Mouse (Mus musculus) fat pad, adult 2 months (tissue): ENCODE results near the gene Hapln4.
"Not testable (repeated sequence)": the region's sequence is repeated elsewhere in the genome, so short reads cannot be mapped to it uniquely, and the experiment has no call there.

ENCODE experiments used
- DNase-seq: peaks from one replicate; pipeline ENCODE4 v3.0.0-alpha.2; 2011; ENCODE audit warnings: low read depth, low spot score; ENCODE audit errors: extremely low read depth

Gene Hapln4

DNA sequence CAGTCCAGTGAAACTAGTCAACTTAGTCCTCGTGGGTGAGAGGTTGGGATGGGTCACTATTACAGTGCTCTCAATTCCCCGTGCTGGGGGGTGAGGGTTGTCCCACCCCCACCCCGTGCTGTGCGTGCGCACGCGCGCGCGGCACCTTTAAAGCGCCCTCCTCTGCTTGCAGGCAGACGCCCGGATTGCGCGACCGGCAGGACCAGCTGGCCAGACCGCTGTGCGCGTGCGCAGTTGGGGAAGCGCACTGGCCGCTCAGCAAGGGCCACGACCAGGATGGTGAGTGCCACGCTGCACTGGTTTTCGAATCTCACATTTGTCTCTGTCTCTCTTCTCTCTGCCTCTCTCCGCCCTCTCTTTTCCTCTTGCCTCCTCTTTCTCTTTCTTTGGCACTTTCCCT is at the start of gene Hapln4:
Gene Hapln4, plus strand, starts transcription at position 173 of the 400 bp plus-strand sequence.
- DNase-seq: no peak

DNA sequence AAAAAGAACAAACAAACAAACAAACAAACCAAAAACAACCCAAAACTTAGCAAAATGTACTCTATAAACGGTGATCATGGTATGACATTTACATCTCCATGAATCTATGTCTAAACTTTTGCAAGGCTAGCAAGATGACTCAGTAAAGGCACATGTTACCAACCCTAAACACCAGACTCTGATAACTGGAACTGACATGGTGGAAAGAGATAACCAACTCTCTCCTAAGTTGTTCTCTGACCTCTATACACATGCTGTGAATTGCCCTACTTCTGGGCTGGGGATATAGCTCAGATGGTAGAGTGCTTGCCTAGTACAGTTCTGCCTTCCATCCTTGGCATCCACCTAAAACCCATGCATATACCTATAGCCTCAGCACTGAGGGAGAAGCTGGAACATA is 45.3 kb upstream of the Hapln4 start:
- DNase-seq: no peak

DNA sequence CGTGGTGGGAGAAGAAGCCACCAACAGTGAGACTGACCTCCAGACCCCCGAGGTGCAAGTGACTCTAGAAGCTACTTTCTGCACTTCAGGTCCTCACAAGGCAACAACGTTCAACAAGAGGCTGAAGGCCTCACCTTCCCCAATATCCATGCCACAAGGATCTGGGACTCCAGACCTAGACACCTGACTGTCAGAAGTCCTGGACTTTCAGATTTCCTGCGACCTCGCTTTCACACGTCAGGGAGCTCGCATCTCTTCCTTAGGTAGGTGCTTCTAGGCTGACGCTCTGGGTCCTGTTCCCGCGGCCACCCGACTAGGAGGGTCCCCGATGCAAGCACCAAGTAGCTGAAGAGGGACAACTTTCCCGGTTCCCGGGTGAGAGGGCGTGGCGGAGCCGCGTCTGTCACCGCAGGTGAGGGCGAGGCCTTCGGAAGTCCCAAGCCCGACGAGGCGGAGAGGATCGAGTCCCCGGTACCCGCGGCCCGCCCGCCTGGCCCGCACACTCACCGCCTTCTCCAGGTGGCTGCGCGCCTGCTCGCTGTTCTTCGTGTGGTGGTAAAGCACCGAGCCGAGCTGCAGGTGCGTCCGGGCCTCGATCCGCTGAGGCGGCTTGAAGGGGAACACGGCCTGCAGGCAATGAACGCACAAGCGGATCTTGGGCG is 41.2 kb upstream of the Hapln4 start:
- no peak for DNase-seq

DNA sequence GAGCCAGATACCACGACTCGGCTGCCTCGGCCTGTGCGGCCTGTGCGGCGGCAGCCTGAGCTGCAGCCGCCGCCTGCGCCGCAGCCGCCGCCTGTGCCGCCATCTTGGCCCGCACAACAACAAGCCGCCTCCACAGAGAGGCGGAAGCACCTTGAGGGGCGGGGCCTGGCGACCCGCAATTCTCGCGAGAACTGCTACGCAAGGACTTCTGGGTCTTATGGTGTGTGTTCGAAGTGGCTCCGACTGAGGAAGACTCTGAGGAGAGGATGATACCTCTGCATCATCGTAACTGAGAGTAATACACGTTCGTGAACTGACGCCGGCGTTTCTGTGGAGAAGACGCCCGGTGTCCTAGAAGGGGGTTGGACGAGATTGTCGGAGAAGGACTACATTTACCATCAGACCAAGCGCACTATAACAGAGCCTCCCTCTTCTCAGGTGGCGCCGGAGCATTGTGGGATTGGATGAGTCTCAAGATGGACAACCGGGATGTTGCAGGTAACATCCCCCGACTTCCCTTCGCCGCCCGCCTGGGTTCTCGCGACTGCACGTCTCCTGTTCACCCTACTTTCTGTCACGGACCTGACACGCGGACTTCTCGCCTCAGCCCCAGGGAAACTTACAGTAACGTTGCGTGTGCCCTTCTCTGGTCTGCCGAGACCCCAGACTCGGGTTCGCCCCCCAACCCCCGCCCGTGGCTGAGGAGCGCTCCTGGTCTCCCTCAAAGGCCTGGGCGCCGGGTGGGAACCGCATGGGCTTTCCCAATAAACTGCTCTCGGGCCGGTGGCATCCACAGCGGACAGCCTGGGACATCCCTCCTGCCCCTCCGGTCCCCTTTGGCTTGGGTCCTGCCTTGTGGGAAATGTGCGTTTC is 40.4 kb upstream of the Hapln4 start, which contains the start of the genes Mau2 and Sugp1:
Gene Mau2, minus strand, starts transcription at position 152 of the 873 bp plus-strand sequence.
Gene Sugp1, plus strand, starts transcription at position 231 of the 873 bp plus-strand sequence.
- peak; percentile 68 for DNase-seq

DNA sequence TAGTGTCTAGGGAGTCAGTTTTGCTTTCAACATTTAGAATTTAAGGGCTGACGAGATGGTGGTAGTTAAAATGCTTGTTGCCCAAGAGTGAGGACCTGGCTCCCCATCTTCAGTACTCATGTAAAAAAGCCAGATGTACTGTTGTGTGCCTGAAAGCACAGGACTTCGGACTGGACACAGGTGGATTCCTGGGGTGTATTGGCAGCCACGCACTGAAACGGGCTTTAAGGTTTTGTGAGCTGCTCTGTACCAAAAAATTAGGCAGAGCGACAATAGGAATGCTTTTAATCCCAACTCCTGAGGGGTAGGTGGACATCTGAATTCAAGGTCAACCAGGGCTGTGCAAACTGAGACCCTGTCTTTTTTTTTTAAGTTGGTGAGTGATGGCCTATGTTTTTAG is 39.3 kb upstream of the Hapln4 start:
- DNase-seq: no peak

DNA sequence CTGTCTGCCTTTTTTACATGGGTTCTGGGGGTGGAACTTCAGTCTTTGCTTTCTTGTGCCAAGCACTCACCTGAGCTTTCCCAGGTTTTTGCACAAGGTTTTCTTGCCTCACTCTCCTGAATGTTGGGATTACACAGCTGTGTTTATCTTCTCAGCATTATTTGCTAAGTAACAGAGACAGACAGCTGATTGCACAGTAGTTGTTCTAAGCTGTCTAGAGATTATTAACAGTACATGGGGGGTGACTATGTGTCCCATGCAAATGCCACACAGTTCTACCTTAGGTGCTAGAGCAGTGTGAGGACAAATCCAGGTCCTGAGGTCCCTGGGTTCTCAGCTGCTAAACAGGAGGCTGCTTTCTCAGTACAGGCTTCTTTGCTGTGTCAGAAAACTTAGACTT is 33.6 kb upstream of the Hapln4 start:
- DNase-seq: no peak

DNA sequence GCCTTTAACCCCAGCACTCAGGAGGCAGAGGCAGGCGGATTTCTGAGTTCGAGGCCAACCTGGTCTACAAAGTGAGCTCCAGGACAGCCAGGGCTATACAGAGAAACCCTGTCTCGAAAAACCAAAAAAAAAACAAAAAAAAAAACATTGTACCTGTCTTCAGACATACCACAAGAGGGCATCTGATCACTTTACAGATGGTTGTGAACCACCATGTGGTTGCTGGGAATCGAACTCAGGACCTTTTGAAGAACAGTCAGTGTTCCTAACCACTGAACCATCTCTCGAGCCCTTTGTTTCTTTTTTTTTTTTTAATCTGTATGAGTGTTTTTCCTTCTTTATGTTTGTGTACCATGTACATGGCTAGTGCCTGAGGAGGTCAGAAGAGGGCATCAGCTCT is 32.8 kb upstream of the Hapln4 start:
- DNase-seq: not testable (repeated sequence)

DNA sequence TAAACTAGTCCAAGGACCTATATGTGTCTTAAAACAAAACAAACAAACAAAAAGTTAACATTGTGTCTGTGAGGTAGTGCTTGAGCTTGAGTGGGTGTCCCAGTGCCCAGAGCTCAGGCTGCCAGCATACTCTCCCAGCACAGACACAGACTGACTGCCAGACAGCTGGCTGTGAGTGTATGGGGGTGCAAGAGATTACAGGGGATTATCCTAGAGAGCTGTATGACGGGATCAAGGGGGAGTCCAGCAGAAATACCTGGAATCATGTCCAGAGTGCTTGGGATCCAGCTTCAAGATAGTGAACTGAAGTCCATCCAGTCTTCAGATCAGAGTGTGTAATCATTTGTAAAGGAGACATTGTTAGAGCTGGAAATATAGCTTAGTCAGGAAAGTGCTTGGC is 25.5 kb upstream of the Hapln4 start:
- no peak for DNase-seq

DNA sequence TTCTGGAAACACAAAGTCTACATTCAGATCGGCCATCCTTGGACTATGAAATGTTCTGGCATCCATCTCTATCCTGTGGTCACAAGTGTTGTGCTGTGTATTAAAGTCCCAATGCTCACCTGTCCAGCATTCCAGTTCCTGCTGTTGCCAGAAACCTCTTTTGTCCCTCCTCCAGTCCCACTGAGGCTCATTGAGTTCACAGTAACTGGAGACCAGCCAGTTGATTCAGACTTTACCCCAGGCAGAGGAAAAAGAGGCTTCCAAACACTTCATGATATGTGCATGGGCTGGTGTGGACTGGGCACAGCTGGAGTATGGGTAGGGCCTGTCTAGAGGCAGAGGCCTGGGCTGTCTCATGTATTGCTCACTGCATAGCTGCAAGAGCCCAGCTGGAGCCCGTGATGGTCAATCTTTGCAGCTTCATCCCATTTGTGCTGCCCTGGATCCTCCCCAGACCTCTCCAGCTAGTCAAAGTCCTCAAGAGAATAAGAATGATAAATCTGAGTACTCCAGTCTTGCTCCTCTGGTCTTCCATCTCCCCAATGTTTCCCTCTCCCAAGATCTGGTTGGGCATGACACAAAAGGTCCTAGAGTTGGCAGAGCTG is 11.3 kb upstream of the Hapln4 start:
- DNase-seq: no peak

DNA sequence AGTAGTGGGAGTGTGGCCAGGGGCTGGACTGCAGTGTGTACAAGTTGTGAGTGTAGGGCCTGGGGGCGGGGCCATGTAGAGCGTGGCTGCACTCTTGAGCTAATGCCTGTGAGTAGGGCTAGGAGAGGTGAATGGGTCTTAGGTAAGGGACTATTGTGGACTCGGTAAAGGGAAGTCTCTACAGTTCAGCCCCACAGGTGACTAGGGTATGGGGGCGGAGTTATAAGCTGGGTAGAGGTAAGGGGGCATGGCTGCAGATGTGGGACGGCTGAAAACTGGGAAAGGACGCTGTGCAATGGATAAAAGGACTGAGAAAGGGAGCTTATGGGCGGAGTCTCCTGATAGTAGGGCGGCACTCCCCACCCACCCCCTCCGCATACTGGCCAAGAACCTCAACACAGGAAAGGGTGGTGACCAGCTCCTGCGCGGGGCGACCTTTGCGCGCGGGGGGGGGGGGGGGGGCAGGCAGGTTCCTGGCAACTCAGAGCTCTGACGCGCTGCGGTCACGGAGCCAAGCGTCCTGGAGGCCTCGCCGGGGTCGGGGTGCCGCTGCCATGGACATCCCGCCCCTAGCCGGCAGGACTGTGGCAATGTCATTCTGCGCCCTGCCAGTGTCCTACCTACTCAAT is 10.7 kb upstream of the Hapln4 start, which contains the start of gene Tm6sf2:
Gene Tm6sf2, plus strand, starts transcription at position 484 of the 629 bp plus-strand sequence.
- DNase-seq: no peak

DNA sequence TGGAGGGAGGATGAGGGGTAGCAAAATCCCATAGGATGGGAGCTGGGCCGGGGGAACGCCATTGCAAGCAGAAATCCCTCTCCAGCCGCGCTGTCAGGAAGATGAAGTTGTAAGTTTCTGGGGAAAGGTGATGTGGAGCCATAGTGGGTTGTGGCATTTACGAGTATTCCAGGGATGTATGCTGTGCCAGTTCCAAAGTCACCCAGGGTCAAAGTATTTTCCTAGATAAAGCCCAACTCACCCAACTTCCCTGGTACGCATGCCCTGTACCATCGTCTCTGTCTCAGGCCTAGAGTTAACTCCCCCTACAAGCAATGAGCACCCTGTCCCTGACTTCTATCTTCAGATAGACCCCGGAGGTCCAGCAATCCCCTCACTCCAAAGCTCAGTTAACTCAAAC is 10.1 kb upstream of the Hapln4 start:
- DNase-seq: no peak

DNA sequence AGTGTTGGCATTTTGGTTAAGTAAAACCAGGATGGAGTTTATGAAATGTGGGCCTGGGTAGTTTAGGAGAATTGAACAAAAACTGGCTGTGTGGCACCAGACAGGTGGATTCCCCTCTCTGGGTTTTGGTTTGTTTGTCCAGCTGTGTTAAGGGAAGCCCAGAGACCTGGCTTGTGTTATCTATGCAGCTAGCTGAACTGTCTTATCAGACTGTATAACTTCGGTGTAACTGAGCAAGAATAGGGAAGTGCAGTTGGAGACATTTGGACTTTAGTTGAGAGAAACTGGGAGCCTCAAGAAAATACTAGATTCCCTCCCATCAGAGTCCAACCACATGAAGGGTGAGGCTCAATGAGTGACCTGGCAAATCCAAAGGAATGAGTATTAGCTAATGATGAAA is 9.6 kb upstream of the Hapln4 start:
- DNase-seq: no peak

DNA sequence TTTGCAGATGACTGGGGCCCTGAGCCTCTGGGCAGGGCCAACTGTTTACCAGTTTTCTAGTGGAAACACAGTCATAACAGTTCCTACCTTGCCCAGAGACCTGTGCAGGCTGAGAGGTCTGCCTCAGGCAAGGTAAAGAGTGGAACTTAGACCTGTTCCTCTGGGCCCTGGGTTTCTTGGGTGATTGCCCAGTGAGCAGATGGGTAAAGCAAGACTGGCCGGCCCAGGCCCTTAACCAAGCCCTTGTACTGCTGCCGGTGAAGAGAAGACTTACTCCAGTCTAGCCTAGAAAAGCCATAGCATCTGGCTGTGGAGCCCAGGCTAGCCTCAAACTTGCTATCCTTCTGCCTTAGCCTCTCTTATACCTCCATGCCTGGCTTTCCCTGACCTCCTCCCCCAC is 1.3 kb upstream of the Hapln4 start:
- DNase-seq: no peak

DNA sequence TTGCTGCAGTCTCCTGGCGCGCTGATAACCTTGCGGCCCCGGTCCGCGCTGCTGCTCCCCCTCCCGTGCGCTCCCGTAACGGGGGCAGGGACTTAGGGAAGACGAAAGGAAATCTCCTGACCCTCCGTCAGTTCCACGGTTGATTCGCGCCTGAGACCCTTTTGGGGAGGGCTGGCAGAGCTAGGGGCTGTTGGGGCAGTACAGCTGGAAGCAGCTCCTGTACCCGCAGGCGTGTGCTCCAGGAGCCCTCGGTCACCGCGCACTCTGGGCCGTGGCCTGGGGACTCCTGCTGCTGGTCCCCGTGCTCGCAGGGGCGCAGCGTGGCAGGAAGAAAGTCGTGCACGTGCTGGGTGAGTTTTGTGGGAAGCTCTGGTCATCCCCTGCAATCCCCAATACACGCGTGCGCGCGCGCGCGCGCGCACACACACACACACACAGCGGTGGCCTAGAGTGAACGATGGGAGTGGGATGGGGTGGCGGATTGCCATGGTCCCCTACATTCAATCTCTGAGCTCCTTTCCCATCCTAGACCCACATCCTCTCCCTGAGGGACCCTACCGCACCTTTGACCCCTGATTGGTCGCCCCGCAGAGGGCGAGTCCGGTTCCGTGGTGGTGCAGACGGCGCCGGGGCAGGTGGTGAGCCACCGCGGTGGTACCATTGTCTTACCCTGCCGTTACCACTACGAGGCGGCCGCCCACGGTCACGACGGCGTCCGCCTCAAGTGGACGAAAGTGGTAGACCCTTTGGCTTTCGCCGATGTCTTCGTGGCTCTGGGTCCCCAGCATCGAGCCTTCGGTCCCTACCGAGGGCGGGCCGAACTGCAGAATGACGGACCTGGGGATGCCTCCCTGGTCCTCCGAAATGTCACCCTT is 1.2 kb downstream of the Hapln4 start:
- DNase-seq: no peak

DNA sequence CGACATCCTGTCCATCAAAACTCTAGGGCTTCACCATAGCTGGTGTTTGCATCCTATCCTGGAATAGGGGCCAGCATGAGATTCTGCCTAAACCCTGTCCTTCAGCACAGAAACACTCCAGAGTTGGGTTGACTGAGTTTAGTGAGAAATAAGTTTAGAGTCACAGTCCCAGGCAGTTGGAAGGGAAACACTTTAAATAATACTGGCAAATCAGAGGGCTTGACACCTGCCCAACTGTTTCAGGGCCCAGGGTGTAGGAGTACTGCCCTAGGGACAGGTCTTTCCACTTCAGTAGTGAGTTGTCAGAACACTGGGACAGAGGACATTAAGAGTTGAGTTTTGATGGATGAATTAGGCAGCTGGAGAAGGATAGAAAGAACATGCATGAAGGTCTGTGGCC is 2.9 kb downstream of the Hapln4 start:
- no peak for DNase-seq

DNA sequence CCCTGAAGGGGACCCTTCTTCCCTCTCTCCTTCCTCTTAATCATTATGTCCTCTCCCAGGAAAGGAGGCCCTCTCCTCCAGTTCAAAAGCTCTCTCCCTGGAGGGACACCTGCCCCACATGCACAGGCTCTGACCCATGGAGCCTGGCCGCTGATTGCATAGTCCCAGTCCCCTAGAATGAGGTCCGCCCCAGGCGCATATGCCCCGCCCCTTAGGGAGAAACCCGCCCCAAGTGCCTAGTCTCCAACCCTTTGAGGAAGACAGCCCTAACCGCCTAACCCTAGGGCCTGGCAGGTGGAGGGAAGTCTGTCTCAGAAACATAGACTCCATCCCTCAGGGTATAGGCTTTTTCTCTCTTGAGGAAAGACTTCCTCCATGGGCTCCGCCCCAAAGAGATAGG is 4.0 kb downstream of the Hapln4 start:
- no peak for DNase-seq

DNA sequence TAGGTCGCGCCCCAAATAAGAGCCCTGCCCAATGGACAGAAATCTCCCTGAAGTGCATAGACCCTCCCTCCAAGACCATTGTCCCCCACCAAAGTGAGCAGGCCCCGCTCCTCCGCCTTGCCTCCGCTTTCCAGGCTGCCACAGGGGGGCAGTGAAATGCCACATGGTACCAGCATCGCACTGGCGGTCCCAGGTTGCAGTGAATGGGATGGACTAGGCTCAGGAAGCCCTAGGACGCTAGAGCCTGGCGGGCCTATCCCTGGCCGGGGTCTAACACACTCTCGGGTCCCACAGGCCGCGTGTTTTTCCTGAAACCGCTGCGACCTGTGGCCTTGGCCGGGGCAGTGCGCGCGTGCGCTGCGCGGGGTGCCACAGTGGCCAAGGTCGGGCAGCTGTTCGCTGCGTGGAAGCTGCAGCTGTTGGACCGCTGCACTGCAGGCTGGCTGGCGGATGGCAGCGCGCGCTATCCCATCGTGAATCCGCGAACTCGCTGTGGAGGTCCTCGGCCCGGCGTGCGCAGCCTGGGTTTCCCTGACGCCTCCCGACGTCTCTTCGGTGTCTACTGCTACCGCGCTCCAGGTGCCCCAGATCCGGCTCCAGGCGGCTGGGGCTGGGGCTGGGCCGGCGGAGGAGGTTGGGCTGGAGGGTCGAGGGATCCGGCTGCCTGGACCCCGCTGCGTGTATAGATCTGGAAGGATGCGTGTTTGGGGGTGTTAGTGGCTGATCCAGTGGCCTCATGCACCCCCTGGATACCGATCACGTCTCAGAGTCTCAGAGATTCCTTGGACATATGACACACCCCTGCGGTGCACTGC is 4.8 kb downstream of the Hapln4 start:
- DNase-seq: no peak

DNA sequence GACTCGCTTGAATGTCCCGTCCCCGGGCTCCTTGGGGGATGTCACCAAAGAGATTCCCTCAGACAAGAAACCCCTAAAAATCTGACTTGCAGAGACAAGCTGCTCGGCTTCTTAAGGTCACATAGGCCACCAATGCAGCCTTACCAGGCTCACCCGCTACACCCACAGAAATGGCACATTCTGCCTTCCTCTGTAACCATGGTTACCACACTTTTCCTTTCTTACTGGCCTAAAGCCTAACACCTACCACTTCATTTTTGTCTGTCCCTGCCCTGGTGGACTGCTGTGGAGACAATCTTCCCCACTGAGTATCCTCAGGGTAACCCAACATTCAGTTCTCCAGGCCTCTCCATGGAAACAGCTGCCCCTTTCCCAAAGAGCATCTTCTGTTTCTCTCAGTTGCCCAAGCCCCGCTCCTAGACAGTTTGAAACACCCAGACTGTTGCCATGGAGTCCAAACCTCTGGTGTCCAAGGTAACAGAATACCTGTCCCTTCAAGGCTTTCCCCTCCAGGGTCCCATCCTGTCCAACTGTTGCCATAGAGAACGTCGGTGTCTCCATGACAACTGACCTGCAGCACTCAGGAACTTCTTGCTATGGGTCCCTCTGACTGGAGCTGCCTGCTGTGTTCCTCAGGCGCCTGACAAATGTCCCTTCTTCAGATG is 6.2 kb downstream of the Hapln4 start:
- DNase-seq: no peak

DNA sequence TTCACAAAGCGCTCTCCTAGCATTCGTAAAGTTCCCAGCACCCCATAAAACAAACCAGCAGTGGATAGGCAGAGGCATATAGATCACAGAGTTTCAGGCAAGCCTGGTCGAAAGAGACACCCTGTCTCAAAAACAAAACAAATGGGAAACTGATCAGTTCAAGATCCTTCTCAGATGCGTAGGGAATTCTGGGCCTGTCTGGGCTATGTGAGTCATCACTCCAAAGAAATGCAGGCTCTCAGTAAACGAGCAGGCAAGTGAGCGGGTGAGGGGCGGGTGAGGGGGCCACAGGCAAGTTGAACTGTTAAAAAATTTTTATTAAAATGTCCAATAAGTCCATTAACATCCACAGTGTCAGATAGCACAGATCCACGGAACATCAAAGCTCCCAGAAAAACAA is 9.5 kb downstream of the Hapln4 start:
- no peak for DNase-seq
